Mouse (Mus musculus): Measurements from ENCODE around the gene Rabepk.
A peak's percentile ranks its signal among the peaks of the same experiment; 100 is the strongest.
"Not testable (repeated sequence)": the region's sequence is repeated elsewhere in the genome, so short reads cannot be mapped to it uniquely, and the experiment has no call there.

Gene Rabepk

GRCm38 (mm10) chr2:34799357-34800256, at the start of gene Rabepk:
TSS of gene Rabepk (minus strand) at chr2:34799912.
- peak; percentile 91 to 94 for DNase-seq

- DNase-seq, result no peak
These were observed 48.0 kb upstream of the Rabepk start for GRCm38 (mm10) chr2:34847702-34848101.

DNA sequence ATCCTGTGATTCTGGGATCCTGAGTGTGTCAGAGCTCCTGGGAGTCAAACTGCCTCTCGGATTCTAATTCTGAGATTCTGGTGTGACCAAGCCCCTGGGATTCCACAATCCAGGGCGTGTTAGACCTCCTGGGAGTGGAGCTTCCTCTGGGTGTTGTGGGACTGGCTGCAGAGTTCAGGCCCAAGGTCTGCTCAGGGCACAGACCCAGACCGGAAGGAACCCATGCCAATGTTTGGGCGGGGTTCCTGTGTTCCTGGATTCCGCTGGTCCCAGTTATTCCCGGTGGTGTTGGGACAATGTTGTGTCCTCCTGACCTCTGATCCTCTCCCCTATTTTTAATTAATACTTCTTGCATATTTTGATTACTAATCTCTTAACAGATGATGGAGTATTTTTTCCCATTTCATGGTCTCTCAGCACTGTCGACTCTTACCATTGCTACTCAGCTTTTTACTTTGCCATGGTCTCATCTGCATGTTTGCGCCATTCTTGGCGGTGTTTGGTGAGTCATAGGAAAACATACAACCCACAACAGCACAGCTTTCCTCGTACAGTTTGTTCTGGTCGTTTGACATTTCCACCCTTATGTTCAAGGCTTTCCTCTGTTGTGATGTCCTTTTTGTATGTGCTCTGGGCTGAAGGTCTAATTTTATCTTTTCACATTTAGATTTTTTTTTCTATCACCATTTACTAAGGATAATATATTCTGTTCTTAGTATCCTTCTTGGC, 43.7 kb upstream of the Rabepk start:
- DNase-seq, result peak; percentile 78 to 83

- no peak for DNase-seq
These were observed 42.0 kb upstream of the Rabepk start for GRCm38 (mm10) chr2:34841706-34842105.

- peak in 1 of 2 experiments; percentile 21 for DNase-seq
These were observed 40.4 kb upstream of the Rabepk start for GRCm38 (mm10) chr2:34840143-34840542.

DNA sequence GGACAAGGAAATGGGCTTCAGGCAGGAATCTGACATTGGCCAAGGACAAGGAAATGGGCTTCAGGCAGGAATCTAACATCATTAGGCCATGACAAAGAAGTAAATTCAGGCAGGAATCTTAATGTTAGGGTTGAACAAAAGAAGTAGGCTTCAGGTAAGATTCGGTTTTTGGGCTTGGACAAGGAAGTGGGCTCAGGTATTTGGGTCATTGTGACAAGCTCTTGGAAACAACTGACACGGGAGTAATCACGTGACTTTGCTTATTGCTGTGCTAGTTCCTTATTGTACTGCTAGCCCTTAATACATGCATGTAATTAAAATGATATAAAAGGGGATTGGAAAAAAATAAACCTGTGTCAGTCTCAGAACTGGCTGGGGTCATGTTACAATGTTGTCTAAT, 36.0 kb upstream of the Rabepk start:
- DNase-seq, result no peak

DNA sequence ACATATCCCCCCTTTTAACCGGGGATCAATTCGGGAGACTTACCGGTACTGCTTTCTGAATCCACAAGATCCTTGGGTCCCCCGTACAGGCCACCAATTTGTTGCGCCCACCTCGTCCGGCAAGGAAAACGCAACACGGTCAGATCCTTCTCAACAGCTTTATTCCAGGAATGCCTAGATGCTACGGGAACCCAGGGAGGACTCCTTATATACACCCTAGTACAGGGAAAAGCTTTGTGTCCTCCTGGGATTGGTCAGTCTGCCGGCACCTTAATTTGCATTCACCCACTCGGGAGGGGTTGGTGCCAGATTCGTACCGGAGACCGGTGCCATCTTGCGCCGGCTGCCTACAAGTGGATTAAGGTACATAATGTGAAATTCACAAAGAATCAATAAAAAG, 33.9 kb upstream of the Rabepk start:
- no peak for DNase-seq

GRCm38 (mm10) chr2:34832766-34833457, 33.2 kb upstream of the Rabepk start, which contains the start of gene Gm34653:
TSS of gene Gm34653 (plus strand) at chr2:34833007.
- DNase-seq, result not testable (repeated sequence)

GRCm38 (mm10) chr2:34830066-34830465, 30.4 kb upstream of the Rabepk start:
- not testable (repeated sequence) for DNase-seq

DNA sequence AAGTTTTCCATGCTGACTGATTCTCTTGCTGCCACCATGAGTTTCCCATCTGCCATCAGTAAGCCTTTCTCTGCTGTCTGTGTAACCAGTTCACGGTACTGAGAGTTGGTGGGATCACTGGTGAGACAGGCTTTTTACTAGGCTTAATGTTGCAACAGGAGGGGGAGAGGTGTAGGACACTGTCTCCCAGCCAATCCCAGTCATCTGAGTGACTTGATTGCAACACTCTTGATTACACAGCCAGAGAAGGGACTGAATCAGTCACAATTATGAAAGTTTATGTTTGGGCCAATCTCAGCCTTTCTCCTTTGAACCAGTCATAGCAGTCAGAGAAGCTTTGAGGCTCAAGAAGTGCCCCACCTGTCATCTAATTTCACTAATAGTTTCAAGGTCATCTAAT, 28.3 kb upstream of the Rabepk start:
- no peak for DNase-seq

- DNase-seq, result no peak
These were observed 27.9 kb upstream of the Rabepk start for GRCm38 (mm10) chr2:34827591-34827990.

DNA sequence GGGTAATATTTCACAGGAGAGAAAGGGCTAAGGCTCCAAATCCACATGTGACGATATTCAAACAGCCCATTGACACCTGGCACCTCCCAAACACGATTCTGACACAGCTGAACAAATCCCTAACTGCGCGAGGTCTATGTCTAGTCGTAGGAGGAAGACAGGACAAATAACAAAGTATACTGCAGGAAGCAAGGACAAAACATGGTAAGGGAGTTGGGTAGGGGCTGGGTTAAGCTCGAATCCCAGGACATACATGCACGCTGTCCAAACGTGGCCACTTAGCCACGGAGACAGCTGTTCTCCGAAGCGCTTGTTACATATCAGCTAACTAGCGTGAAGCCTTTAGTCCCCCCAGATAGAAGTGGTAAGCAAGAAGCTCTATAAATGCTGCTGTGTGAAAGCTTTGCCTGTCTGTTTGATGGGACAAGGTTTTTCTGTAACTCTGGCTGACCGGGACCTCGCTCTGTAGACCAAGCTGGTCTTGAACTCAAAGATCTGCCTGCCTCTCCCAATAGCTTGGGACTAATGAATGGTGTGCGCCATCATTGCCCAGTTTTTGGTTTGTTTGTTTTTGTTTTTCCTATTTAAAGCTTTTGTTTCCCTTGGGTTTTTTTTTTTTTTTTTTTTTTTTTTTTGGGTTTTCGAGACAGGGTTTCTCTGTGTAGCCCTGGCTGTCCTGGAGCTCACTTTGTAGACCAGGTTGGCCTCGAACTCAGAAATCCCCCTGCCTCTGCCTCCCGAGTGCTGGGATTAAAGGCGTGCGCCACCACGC, 26.9 kb upstream of the Rabepk start:
- DNase-seq, result peak in 1 of 2 experiments; percentile 16

- peak; percentile 94 to 96 for DNase-seq
These were observed 26.2 kb upstream of the Rabepk start, which contains the start of gene Fbxw2 for GRCm38 (mm10) chr2:34825827-34826459. TSS of gene Fbxw2 (minus strand) at chr2:34826311.

GRCm38 (mm10) chr2:34818492-34818891, 18.8 kb upstream of the Rabepk start:
- DNase-seq, result no peak

- DNase-seq, result not testable (repeated sequence)
These were observed 16.2 kb upstream of the Rabepk start for GRCm38 (mm10) chr2:34815893-34816292.

GRCm38 (mm10) chr2:34812706-34813105, 13.0 kb upstream of the Rabepk start:
- no peak for DNase-seq

DNA sequence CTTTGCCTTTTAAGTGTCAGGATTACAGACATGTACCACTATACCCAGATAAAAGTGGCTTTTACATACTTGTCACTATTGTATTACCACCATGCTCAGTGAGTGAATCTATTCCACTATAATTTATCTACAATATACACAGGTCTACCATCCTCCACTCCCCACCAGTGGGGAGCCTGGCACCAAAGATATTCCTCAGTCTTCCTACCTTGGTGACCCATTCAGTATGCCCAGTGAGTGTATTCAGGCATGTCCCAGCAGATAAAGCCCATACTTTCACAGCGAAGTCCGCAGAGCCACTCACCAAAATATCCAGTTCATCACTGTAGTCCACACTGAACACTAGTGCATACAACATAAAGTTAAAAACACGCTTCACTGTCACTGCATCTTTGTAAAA, 11.1 kb upstream of the Rabepk start:
- DNase-seq, result no peak

GRCm38 (mm10) chr2:34809568-34809967, 9.9 kb upstream of the Rabepk start:
- DNase-seq, result no peak

GRCm38 (mm10) chr2:34808057-34808456, 8.3 kb upstream of the Rabepk start:
- no peak for DNase-seq

- peak in 1 of 2 experiments; percentile 24 for DNase-seq
These were observed 5.7 kb upstream of the Rabepk start for GRCm38 (mm10) chr2:34805364-34805950.

GRCm38 (mm10) chr2:34804815-34805214, 5.1 kb upstream of the Rabepk start:
- peak; percentile 47 to 59 for DNase-seq

Data from kidney, postnatal 36 days (tissue).